Mouse (Mus musculus) R1 (cell line): ENCODE data around the gene Dcdc2b.

Experiments
- DNase-seq: peaks from one replicate; pipeline ENCODE4 v3.0.0-alpha.2; 2018; ENCODE audit warnings: low read depth, low spot score

Gene Dcdc2b

DNA sequence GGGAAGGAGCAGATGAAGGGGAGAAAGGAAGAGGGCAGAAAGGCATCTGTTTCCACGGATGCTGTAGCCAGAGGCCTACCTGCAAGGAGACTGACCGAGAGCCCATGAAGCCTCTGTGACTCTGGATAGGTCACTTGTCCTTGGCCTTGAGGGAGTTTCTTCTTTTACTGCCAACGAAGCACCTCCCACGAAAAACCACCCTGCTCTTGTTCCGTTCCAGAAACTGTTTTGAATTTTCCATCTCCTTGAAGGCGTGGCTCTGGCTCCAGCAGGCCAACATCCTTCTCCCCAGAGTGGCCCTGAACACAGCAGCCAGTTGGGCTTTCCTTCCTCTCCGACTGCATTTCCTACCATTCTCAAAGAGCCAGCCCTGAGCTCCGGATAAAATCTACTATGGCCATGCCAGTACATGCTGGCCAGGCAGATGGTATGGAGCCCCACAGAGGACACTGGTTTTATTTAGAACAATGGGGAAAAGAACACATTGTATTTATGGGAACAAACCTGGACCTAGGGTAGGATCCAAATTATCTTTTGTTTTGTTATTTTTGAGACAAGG, 7.3 kb upstream of the Dcdc2b start:
- DNase-seq = no peak

DNA sequence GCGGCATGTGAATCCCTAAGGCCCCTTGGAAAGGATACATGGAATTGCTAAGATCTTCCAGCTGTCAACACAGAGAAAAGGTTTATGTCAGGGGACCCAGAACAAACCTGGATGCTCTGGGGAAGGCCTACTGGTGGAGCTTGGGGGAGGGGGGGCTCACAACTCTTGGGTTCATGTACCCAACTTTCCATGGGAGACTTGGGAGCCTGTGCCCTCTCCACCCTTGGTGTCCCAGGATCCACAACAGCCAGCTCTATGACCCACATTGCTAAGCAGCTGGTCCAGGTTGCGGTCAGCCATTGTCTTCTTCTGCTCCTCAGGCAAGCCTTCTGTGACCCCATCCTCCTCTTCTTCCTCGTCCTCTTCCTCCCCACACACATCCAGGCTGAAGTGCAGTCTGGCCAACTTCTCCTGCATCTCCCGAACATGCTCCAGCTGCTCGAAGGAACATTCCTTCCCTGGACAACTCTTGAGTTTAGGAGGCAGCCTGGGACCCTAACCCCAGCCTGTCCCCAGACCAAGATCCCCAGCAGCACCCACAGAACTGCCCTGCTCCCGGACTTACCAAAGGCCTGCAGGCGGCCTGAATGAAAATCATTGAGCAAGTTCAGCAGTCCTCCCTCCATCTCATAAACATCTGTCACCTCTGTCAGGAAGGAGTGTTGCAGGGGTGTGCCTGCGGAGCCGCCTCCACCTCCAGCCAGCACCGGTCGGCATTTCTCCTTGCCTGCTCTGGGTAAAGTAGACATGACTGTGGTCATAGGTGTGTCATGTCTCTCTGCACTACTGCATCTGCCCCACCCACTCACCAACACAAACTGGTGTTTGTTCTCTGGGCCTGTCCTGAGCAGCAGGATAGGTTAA, 6.6 kb upstream of the Dcdc2b start:
- no peak for DNase-seq

DNA sequence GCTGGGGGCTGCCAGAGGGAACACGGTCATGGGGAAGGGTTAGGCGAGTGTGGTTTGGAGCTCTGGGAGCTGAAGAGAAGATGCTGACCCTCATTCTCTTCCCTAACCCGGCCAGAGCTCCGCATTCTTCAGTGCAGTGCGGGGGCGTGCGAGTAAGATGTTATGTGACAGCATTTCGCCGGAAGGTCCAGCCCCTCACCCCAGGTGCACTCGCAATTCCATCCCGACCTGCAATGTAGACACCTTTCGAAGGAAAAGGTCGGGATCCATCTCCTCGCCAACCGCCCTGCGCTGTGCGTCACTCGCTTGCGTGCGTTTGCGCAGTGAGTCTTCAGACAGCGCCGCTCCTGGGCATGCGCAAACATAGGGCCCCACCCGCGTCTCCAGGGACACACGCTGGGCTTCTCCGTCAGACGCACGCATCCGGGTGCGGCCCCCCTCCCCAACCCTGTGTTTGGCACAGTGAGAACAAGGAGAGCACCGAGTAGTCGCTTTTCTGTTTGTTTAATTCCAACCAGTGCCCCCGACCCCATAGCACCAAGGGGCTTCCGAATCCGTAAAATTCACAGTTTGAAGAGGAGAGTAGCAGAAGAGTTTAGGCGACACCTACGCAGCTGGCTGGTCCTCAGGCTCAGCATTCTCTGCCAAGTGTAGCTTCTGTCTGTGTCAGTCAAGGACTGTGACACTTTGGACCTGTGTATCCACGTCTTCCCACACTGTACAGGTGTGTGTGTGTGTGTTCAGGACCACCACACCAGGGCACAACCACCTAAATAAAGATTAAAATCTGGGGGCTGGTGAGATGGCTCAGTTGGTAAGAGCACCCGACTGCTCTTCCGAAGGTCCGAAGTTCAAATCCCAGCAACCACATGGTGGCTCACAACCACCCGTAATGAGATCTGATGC, 5.0 kb upstream of the Dcdc2b start, which contains the start of gene Iqcc:
Gene Iqcc, minus strand, starts transcription at position 314 of the 906 bp plus-strand sequence.
- peak; percentile 94 for DNase-seq

DNA sequence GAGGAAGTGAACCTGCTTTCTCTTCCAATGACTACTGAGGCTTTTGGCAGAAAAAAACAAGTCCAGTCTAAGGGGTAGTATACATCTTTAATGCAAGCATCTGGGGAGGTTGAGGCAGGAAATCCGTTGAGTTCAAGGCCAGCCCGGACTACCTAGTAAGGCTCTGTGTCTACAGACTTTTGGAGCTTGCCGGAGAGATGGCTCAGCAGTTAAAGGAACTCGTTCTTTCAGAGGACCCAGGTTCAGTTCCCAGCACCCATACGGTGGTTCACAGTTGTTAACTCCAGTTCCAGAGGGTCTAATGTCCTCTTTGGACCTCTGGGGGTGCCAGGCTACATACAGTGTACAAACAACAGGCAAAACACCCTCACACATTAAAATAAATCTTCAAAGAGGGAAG, 4.0 kb upstream of the Dcdc2b start:
- no peak for DNase-seq

DNA sequence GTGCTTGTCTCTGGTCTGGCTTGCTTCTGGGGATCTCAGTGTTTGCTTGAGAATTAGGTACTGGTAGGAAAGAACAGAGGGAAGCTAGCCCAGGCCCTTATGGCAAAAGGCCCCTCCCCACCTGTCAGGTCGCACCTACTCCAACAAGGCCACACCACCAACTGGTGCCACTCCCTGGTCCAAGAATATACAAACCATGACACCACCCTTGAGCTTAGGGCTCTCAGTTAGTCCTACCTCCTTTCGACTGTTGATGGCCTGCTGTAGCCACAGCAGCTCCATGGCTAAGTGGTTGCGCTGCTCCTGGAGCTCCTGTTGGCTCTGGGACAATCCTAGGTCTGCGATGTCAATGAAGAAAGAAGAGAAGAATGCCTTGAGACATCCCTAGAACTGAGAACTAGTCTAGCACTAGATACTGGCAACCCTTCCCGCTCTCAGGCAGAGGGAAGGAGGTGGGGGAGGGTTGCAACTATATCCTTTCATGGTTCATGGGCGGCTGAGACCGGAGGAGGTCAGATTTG, 3.1 kb upstream of the Dcdc2b start:
- no peak for DNase-seq

DNA sequence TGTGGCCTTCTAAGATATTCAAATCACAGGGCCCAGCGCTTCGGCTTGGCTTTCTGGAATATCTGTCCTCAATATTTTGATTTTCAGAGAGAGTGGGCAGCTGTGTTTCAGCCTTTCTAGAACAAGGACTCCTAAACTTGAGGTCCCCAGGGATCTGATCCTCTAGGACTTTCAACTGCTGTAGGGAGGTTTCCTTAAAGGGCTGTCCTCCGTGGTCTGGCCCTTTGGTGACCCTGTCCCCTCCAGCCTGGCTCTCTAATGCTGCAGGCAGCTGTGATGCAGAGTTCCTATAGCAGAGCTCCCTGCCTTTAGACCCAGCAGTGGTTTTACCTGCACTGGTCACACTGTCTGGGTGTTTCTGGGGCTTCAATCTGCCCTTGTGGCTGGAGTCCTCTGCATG, 2.6 kb upstream of the Dcdc2b start:
- no peak for DNase-seq

DNA sequence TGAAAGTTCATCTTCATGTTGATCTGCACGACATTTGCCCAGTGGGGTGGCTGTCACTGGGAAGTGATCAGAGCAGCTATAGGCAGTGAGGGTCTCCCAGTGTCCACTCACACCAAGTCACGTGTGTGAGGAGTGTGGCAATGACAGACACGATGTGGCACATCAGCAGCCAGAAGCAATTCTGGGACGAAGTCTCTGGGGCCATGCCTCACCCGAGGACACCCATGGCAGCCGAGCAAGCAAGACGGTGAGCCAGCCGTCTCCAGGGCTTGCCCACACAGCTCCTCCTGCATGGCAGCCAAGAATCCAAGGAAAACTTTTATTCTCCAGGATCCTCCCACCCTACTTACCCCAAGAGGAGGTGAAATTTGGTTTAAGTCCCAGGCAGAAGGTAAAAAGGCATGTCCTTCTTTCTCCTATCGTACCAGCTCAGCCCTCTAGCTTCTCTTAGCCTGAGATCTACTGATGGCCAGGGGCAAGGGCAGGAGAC, 1.8 kb upstream of the Dcdc2b start:
- no peak for DNase-seq

DNA sequence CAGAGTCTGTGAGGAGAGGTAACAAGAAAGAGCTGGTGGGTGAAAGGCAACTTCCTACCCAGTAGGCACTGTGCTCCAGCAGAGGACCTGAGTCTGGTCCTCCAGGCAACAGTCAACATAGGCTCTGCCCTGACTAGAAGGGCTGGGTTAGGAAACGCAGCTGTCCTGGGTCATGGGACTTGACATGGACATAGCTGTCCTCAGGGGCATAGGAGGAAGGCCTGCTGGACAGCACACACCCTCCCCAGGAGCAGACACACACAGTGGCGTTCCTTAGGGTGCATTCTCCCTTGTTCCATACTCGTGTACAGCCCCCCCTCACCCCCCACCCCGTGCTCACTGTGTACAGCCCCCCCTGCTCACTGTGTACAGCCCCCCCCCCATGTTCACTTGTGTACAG, 3.6 kb downstream of the Dcdc2b start:
- DNase-seq = no peak

DNA sequence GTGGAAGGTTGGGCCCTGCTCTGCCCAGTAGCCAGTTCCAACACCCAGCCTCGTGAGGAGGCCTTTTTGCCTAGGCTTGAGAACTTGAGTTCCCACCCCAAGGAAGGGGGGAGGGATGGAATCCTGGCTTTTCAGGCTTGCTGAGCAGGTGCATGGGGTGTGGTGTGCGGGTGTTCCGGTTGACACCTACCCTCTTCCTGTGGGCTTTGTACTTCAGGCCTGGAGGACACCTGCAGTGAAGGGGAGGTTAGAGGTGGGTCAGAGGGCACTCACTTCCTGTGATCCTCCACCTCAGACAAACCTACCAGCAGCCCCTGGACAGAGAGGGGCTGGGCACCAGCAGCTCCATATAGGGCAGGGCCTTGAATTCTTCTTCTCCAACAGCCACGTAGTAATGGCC, 4.0 kb downstream of the Dcdc2b start:
- peak; percentile 96 for DNase-seq

DNA sequence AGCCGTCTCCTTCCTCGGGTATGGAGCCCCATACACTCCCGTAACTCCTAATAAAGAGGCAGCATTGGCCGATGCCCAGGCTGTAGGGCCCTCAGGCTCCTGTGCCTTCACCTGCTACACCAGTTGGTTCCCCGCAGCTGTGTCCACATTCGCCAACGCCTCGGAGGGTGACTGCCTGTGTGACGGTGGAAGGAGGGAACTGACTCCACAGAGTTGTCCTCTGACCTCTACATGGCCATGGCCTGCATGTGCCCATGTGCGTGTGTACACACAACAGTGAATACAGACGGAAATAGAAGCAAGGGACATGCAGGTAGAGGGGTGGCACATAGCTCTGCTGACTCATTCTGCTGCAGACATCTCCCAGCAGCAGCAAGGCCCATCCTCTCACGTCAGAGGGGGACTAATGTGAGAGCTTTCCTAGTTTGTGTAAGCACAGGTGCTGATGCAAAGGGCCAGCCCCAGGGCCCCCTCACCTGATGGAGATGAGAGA, 4.9 kb downstream of the Dcdc2b start:
- DNase-seq = no peak

DNA sequence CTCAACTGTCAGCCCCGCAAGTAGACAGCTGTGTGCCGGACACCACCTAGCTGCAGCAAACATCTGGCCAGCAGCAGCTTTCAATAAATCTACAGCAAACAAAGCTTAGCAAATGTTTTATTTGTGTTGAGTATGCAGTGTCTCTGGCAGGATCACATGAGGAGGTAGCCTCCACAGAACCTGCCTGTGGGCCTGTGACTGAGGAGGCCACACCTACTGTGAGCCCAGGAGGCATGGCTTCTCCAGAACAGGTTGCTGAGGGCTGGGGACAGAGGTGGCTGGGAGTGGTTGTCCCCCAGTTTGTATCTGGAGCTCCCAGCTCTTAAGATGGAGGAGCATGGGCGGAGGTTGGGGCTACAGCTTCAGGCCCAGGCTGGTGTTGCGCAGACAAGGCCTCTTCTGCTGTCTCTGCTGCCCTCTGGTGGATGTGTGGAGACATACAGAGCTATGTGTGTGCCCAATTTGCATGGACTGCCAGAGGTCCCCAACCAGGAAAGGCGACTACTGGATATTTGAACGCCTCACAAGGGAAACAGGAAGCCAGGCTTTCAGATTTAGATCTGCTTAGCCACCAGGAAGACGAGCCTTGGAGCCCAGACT, 5.5 kb downstream of the Dcdc2b start:
- DNase-seq = peak; percentile 95

DNA sequence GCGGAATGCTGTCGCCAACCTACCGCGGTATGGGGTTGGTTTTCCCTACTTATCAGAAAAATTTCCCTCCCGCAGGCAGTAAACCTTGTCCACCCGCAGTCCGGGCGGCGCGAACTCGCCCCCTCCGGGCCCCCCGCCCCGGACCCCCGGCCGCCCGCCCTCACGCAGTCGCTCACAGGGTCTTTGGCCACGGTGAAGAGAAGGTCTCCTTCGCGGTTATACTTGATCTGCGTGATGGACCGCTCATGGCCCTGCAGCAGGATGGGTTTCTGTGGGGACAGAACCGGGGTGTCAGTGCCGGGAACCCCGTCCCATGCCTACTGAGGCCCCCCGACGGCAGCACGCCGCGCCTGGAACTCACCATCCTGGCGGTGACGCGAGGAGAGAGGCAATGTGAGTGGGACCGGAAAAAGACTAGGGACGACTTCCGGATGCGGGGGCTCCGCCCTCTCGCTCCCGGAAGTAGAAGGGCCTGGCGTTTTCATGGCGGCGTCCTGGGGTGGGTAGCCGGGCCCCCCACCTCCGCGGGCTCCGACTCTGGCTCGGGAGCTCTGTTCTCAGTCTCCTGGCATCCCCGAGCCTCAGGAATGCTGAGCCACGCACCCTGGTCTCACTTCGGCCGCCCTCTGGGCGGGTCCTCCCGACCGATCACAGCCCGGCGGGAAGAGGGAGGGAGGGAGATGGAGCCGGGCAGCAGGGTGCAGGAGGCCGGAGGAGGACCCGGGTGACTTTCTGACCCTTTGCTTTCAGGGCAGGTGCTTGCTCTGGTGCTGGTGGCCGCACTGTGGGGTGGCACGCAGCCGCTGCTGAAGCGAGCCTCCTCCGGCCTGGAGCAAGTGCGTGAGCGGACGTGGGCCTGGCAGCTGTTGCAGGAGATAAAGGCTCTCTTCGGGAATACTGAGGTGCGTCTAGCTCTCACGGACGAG, 13.6 kb downstream of the Dcdc2b start, which contains the start of the genes Eif3i and Tmem234:
Gene Eif3i, minus strand, starts transcription at position 416 of the 926 bp plus-strand sequence.
Gene Tmem234, plus strand, starts transcription at position 436 of the 926 bp plus-strand sequence.
- DNase-seq = peak; percentile 90

DNA sequence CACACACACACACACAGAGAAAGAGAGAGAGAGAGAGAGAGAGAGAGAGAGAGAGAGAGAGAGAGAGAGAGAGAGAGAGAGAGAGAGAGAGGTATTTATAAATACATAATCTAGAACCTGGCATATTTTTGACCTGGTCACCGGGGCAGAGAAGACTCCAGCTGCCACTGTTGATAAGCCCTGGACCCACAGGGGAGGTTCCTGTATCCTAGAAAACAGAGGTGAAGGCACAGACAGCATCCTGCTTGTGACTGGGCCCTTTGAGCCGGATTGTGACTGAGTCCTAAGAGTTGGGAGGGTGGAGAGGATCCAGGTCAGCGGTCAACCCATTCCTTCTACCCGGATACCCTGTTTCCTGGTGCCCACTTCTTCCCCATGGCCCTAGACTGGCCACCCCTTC, 25.2 kb downstream of the Dcdc2b start:
- DNase-seq = no peak

DNA sequence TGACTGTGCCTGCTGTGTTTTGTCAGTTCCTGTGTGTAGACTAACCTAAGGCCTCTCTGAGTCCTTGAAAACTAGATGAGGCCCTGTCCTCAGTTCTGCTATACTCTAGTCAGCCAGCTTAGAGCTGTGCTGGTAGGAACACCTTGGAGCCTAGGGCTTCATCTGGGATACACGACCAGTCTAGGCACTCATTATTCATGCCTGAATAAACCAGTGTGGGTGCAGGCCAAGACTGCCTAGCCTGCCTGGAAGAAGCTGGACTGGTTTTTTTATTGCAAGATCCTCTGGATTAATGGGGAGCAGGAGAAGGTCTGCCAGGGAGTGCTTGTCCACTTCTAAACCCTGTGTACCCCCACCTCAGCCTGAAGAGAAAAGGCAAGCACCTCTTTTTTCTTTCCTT, 27.1 kb downstream of the Dcdc2b start:
- DNase-seq = no peak

DNA sequence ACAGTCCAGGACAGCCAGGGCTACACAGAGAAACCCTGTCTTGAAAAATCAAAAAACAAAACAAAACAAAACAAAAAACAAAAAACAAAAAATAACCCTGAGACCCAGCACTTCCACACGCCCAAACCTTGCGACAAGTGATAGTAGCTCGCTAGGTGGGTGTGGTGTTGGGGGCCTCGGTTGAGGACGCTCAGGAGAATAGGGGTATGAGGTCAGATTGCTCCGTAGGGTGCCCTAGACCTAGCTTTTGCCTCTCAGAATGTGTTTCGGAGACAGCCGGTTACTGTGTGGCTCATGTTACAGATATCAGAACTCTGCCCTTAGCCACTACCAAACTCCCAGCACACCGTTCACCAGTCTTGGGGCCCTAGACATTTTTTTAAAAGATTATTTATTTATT, 28.3 kb downstream of the Dcdc2b start:
- no peak for DNase-seq

DNA sequence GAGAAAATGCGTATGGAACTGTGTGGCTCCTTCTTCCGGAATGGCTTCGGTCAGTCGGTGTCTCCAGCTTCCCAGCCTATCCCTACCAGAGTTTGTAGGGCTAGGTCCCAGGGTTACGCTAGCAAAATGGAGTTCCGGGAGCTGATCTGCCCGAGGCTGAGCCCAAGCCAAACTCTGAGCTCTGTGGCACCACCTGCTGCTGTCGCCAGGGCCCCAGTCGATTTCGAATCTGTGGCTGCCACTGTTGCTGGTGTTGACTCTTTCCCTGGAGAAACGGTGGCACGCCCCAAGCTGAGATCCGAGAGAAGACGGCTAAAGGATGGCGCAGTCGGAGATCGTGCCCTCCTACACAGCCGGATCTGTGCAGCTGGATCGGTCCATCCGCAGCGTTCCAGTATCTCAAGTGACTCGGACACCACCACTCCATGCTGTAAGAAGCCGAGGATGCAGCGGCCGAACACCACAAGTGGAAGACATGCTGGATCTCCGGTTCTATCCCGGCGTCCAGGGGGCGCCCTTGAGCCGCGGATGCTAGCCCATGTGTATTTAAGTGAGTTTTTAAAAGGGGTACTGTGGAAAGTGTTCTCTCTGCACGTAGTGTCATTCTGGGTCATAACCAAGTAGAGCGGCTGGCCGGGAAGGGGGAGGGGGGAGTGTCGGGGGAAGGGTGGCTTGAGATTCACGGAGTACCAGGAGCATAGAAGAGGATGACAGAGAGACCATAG, 29.0 kb downstream of the Dcdc2b start:
- peak; percentile 92 for DNase-seq

DNA sequence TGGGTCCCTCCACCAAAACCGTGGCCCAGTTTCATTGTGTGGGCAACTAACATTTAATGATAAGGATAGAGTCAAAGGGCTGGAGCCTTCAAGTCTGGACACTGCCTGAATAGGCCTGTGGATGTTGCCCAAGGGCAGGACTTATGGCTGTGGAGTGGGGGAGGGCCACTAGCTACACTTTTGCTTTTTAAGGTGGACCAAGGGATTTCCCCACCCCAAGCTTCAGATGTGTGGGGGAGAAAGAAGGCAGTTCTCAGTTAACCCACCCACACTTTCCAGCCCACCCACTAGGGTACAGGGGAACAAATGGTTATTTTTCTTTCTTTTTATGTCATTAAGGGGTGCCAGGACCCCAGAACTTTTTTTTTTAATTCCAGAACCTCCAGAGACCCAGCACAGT, 29.7 kb downstream of the Dcdc2b start:
- DNase-seq = no peak

DNA sequence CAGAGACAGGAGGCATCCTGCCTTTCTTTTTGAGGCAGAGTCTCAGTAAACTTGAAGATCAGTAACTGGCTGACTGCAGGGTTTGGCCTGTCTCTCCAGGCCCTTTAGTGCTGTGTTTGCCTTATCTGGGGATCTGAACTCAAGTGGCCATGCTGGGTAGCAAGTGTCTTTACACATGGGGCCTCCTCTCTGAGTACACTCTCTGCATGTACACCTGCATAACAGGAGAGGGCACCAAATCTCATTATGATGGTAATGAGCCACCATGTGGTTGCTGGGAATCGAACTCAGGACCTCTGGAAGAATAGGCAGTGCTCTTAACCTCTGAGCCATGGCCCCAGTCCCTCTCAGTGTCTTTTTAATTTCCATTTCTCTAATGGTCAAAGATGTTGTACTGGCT, 31.8 kb downstream of the Dcdc2b start:
- DNase-seq = peak; percentile 83

DNA sequence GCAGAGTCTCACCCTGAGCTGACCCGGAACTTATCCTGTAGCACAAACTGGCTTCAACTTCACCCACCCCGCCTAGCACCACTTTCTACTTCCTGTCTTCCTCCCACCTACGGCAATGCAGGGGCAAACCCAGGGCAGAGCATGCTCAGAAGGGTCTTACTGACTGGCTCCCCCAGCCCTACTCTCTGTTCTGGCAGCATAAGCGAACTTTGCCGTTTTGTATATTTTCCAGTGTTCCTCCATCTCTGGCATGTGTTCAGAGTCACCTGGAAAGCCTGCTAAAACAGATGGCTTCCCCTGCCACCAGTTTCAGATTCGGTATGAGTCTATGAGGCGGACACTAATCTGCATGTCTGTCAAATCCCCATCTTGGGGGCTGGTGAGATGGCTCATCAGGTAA, 33.7 kb downstream of the Dcdc2b start:
- DNase-seq = peak; percentile 85
